Mouse (Mus musculus): ENCODE measurements around the gene Palld.

- TF ChIP-seq CTCF (IDR thresholded peaks at IDR 0.05; ENCODE audit: low read depth, low read length) (no peak), GATA2 (IDR thresholded peaks at IDR 0.05; ENCODE audit: borderline replicate concordance, low read depth, low read length) (no peak), TAL1 (conservative IDR thresholded peaks at IDR 0.05; ENCODE audit: low read depth, low read length) (no peak)
Measured at GRCm38 (mm10) chr8:61796537-61797050, 105.9 kb downstream of the Palld start.
